Mouse (Mus musculus): Measurements from ENCODE around the gene Prkcq. TPM values are rescaled to one million over a fixed set of nuclear protein-coding genes. Genes with fewer than 3 reads are reported as not detected.

Gene Prkcq
- polyA plus RNA-seq, 1 experiment: 3.8 TPM

GRCm38 (mm10) chr2:11258181-11258580, 86.3 kb downstream of the Prkcq start:
- DNase-seq: no peak
- WGBS: 45% methylated on average over 1 of the region's 1 CpGs

GRCm38 (mm10) chr2:11259361-11259760, 87.5 kb downstream of the Prkcq start:
- H3K4me1 ChIP-seq (ENCODE audit: control insufficient read depth, insufficient read depth, low read length): no peaks in the 10 kb centered on the region
- DNase-seq: no peak
- TF ChIP-seq CTCF (IDR thresholded peaks at IDR 0.05; ENCODE audit: insufficient read depth, low read length) (no peak), POLR2A (IDR thresholded peaks at IDR 0.05; ENCODE audit: borderline replicate concordance, extremely low read depth, low read depth, low read length) (no peak)
- WGBS: 90% methylated on average over 5 of the region's 5 CpGs
- H3K4me3 ChIP-seq (replicated peaks; ENCODE audit: extremely low read depth, low read depth, low read length): no peak overlapping the region

More at GRCm38 (mm10) chr2:11258181-11258580, 86.3 kb downstream of the Prkcq start:
- Histone ChIP-seq H3K4me3 (replicated peaks; ENCODE audit: extremely low read depth, low read depth, low read length) (no peak overlapping the region), H3K4me1 (ENCODE audit: control insufficient read depth, insufficient read depth, low read length) (no peaks in the 10 kb centered on the region)
- TF ChIP-seq POLR2A (IDR thresholded peaks at IDR 0.05; ENCODE audit: borderline replicate concordance, extremely low read depth, low read depth, low read length) (no peak), CTCF (IDR thresholded peaks at IDR 0.05; ENCODE audit: insufficient read depth, low read length) (no peak)

DNA sequence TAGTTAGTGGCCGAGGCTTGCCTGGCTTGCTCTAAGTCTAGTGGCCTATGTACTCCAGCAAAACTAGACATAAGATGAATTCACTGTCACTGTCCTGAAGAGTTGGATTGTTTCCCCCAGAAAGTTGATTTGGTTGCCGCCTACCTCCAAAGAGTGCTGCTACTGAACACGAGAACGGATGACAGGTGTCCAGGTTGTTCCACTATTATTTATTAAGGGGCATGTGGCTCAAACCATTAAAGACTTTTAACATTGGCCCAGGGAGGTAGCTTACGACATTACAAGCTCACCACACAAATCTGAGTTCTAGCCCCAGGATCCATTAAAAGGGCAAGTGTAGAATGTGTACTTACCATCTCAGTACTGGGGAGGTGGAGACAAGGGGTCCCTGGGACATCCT, 92.9 kb downstream of the Prkcq start:
- 92% methylated on average over 5 of the region's 5 CpGs for WGBS
- Histone ChIP-seq H3K4me3 (replicated peaks; ENCODE audit: extremely low read depth, low read depth, low read length) (no peak overlapping the region), H3K4me1 (ENCODE audit: control insufficient read depth, insufficient read depth, low read length) (no peaks in the 10 kb centered on the region)
- DNase-seq: no peak
- no peak for TF ChIP-seq CTCF (IDR thresholded peaks at IDR 0.05; ENCODE audit: insufficient read depth, low read length)
- no peak for TF ChIP-seq POLR2A (IDR thresholded peaks at IDR 0.05; ENCODE audit: borderline replicate concordance, extremely low read depth, low read depth, low read length)

DNA sequence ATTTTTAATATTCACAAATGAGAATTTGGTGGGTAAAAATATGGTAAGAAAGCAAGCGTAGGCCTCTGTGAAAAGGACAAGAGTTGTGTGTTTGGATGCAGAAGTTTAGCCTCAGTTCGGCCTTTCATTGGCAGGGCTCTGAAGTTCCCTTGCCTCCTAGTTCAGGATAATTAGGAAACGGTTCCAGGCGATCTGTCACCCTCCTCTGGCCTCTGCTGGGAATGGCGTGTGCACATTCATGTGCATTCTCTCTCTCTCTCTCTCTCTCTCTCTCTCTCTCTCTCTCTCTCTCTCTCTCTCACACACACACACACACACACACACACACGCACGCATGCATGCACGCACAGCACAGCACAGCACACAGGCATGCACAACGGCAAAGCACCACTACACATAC, 93.5 kb downstream of the Prkcq start:
- H3K4me1 ChIP-seq (ENCODE audit: control insufficient read depth, insufficient read depth, low read length): no peaks in the 10 kb centered on the region
- no peak for TF ChIP-seq CTCF (IDR thresholded peaks at IDR 0.05; ENCODE audit: insufficient read depth, low read length)
- no peak for TF ChIP-seq POLR2A (IDR thresholded peaks at IDR 0.05; ENCODE audit: borderline replicate concordance, extremely low read depth, low read depth, low read length)
- no peak for DNase-seq
- 82% methylated on average over 9 of the region's 9 CpGs for WGBS
- no peak overlapping the region for H3K4me3 ChIP-seq (replicated peaks; ENCODE audit: extremely low read depth, low read depth, low read length)

- WGBS: 66% methylated on average over 5 of the region's 5 CpGs
- Histone ChIP-seq H3K4me3 (replicated peaks; ENCODE audit: extremely low read depth, low read depth, low read length) (no peak overlapping the region), H3K4me1 (ENCODE audit: control insufficient read depth, insufficient read depth, low read length) (no peaks in the 10 kb centered on the region)
- TF ChIP-seq CTCF (IDR thresholded peaks at IDR 0.05; ENCODE audit: insufficient read depth, low read length): no peak
- TF ChIP-seq POLR2A (IDR thresholded peaks at IDR 0.05; ENCODE audit: borderline replicate concordance, extremely low read depth, low read depth, low read length): no peak
- DNase-seq: no peak
Observed at GRCm38 (mm10) chr2:11266294-11266693, 94.4 kb downstream of the Prkcq start.

DNA sequence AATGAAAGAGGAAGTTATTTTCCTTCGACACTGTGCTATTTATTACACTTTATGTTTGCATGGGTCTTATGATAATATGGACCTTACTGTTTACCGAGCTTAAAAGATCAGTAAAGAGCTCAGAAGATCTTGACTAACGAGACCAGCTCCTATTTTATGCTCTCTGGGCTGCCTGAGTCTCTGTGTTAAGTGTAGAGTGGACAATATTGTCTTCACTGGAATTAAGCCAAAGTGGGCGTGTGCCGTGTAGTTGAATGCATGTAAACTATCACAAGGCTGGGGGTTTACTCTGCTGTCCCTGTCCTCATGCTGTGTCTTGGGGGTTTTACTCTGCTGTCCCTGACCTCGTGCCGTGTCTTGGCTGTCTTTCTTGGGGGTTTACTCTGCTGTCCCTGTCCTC, 107.1 kb downstream of the Prkcq start:
- DNase-seq: no peak
- Histone ChIP-seq H3K4me3 (replicated peaks; ENCODE audit: extremely low read depth, low read depth, low read length) (no peak overlapping the region), H3K4me1 (ENCODE audit: control insufficient read depth, insufficient read depth, low read length) (no peaks in the 10 kb centered on the region)
- 54% methylated on average over 7 of the region's 7 CpGs for WGBS
- TF ChIP-seq CTCF (IDR thresholded peaks at IDR 0.05; ENCODE audit: insufficient read depth, low read length) (no peak), POLR2A (IDR thresholded peaks at IDR 0.05; ENCODE audit: borderline replicate concordance, extremely low read depth, low read depth, low read length) (no peak)

- Histone ChIP-seq H3K4me3 (replicated peaks; ENCODE audit: extremely low read depth, low read depth, low read length) (no peak overlapping the region), H3K4me1 (ENCODE audit: control insufficient read depth, insufficient read depth, low read length) (no peaks in the 10 kb centered on the region)
- 63% methylated on average over 2 of the region's 2 CpGs for WGBS
- TF ChIP-seq CTCF (IDR thresholded peaks at IDR 0.05; ENCODE audit: insufficient read depth, low read length) (no peak), POLR2A (IDR thresholded peaks at IDR 0.05; ENCODE audit: borderline replicate concordance, extremely low read depth, low read depth, low read length) (no peak)
- no peak for DNase-seq
Observed at GRCm38 (mm10) chr2:11280247-11280646, 108.3 kb downstream of the Prkcq start.

- H3K4me3 ChIP-seq (replicated peaks; ENCODE audit: extremely low read depth, low read depth, low read length): no peak overlapping the region
- no peaks in the 10 kb centered on the region for H3K4me1 ChIP-seq (ENCODE audit: control insufficient read depth, insufficient read depth, low read length)
- TF ChIP-seq CTCF (IDR thresholded peaks at IDR 0.05; ENCODE audit: insufficient read depth, low read length): no peak
- TF ChIP-seq POLR2A (IDR thresholded peaks at IDR 0.05; ENCODE audit: borderline replicate concordance, extremely low read depth, low read depth, low read length): no peak
- DNase-seq: no peak
- WGBS: 76% methylated on average over 18 of the region's 18 CpGs
Observed at GRCm38 (mm10) chr2:11287834-11288530, 116.1 kb downstream of the Prkcq start.

DNA sequence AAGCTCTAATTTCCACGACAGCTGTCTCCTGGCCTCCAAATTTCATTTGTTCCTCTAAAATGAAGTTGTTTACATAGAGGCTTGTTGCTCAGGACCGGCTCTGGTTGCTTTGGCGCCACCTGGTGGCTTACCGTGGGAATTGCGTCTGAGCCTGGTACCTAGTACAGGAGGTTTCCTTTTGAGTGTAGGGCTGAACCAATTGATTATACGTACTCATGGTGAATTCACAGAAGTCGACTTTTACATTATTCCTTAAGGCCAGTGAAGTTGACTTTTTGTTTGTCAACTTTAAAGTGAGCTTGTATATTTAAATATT, 116.6 kb downstream of the Prkcq start:
- 4% methylated on average over 7 of the region's 7 CpGs for WGBS
- TF ChIP-seq CTCF (IDR thresholded peaks at IDR 0.05; ENCODE audit: insufficient read depth, low read length): peak; percentile 95
- TF ChIP-seq POLR2A (IDR thresholded peaks at IDR 0.05; ENCODE audit: borderline replicate concordance, extremely low read depth, low read depth, low read length): no peak
- peak; percentile 71 for DNase-seq
- no peak overlapping the region for H3K4me3 ChIP-seq (replicated peaks; ENCODE audit: extremely low read depth, low read depth, low read length)
- no peaks in the 10 kb centered on the region for H3K4me1 ChIP-seq (ENCODE audit: control insufficient read depth, insufficient read depth, low read length)

DNA sequence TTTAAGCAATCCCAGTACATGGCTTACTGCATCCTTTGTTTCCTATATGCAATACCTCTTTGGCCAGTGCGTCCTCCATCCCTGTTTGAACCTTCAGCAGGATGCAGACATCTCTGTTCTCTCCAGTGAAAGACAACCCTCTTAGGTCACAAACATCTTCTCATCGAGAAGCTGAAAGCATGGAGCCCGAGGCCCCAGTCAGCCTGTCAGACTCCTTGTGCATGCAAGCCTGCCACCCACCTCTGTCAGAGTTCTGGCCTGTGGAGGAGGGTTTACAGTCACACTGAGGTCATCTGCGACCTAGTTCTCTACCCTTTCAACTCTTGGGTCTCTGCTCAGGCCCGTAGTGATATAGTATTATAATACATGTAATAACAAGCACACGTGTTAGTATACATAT, 119.0 kb downstream of the Prkcq start:
- WGBS: 89% methylated on average over 6 of the region's 6 CpGs
- no peak overlapping the region for H3K4me3 ChIP-seq (replicated peaks; ENCODE audit: extremely low read depth, low read depth, low read length)
- no peak for DNase-seq
- TF ChIP-seq POLR2A (IDR thresholded peaks at IDR 0.05; ENCODE audit: borderline replicate concordance, extremely low read depth, low read depth, low read length): no peak
- H3K4me1 ChIP-seq (ENCODE audit: control insufficient read depth, insufficient read depth, low read length): no peaks in the 10 kb centered on the region; the same call in 1 of the 2 replicates
